Mouse (Mus musculus): ENCODE measurements around the gene Lmnb2. TPM values are rescaled to one million over a fixed set of nuclear protein-coding genes. Genes with fewer than 3 reads are reported as not detected.

Gene Lmnb2
- total RNA-seq, 2 experiments from 2014 or later = 2.7 to 3.2 TPM

GRCm38 (mm10) chr10:80930361-80931152 lies 12.5 kb upstream of the Lmnb2 start:
- DNase-seq (ENCODE audit: low spot score) = peak; percentile 47

GRCm38 (mm10) chr10:80929299-80930226 lies 11.5 kb upstream of the Lmnb2 start, which contains the start of gene Gadd45b:
Gene Gadd45b (plus strand): TSS chr10:80930073.
- peak; percentile 98 for DNase-seq (ENCODE audit: low spot score)

- peak; percentile 92 for DNase-seq (ENCODE audit: low spot score)
These were observed 10.7 kb upstream of the Lmnb2 start for GRCm38 (mm10) chr10:80928586-80929298.

- DNase-seq (ENCODE audit: low spot score) = no peak
These were observed 7.4 kb upstream of the Lmnb2 start for GRCm38 (mm10) chr10:80925472-80925871.

GRCm38 (mm10) chr10:80921923-80922322 lies 3.9 kb upstream of the Lmnb2 start:
- DNase-seq (ENCODE audit: low spot score) = no peak

- DNase-seq (ENCODE audit: low spot score) = no peak
These were observed 688 bp downstream of the Lmnb2 start for GRCm38 (mm10) chr10:80917336-80917778.

GRCm38 (mm10) chr10:80915736-80916135 lies 2.3 kb downstream of the Lmnb2 start:
- DNase-seq (ENCODE audit: low spot score) = no peak

- no peak for DNase-seq (ENCODE audit: low spot score)
These were observed 2.8 kb downstream of the Lmnb2 start for GRCm38 (mm10) chr10:80915260-80915659.

- peak; percentile 59 for DNase-seq (ENCODE audit: low spot score)
These were observed 3.8 kb downstream of the Lmnb2 start for GRCm38 (mm10) chr10:80914253-80914656.

GRCm38 (mm10) chr10:80913364-80914011 lies 4.6 kb downstream of the Lmnb2 start:
- DNase-seq (ENCODE audit: low spot score) = peak; percentile 59

- DNase-seq (ENCODE audit: low spot score) = no peak
These were observed 6.2 kb downstream of the Lmnb2 start for GRCm38 (mm10) chr10:80911891-80912290.

GRCm38 (mm10) chr10:80911354-80911753 lies 6.7 kb downstream of the Lmnb2 start:
- DNase-seq (ENCODE audit: low spot score) = no peak

- DNase-seq (ENCODE audit: low spot score) = no peak
These were observed 8.5 kb downstream of the Lmnb2 start for GRCm38 (mm10) chr10:80909375-80910162.

GRCm38 (mm10) chr10:80904709-80905108 lies 13.3 kb downstream of the Lmnb2 start:
- DNase-seq (ENCODE audit: low spot score) = no peak

- no peak for DNase-seq (ENCODE audit: low spot score)
These were observed 13.9 kb downstream of the Lmnb2 start for GRCm38 (mm10) chr10:80904004-80904693.

- no peak for DNase-seq (ENCODE audit: low spot score)
These were observed 14.8 kb downstream of the Lmnb2 start for GRCm38 (mm10) chr10:80903282-80903681.

- no peak for DNase-seq (ENCODE audit: low spot score)
These were observed 15.6 kb downstream of the Lmnb2 start for GRCm38 (mm10) chr10:80902273-80902940.

GRCm38 (mm10) chr10:80901409-80902272 lies 16.4 kb downstream of the Lmnb2 start:
- DNase-seq (ENCODE audit: low spot score) = no peak
